Mouse (Mus musculus): ENCODE measurements around the gene Eps15l1.

DNA sequence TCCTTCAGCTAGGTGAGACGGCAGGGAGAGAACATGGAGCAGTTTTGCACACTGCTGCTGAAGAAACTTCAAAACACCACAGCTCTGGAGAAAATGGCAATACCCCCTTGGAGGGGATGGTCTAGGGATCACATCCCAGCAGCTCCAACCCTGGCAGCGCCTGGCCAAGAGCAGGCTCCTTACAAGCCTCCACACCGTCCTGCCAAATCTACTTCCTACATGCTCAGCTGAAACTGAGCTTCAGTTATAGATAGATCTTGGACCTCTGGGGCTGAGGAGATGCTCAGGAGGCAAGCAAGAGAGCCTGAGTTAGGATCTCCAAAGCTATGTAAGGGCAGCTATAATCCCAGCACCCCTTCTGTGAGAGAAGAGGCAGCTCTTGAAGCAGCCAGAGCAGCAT is 18.3 kb downstream of the Eps15l1 start:
- TF ChIP-seq GATA1 (IDR thresholded peaks at IDR 0.05; ENCODE audit: low read length) (no peak), TAL1 (IDR thresholded peaks at IDR 0.05; ENCODE audit: low read length) (no peak)

All from erythroblast, embryonic 14.5 days (primary cell).